Mouse (Mus musculus): ENCODE data around the gene Luc7l3. TPM values are rescaled to one million over a fixed set of nuclear protein-coding genes. Genes with fewer than 3 reads are reported as not detected.

Luc7l3 gene
- polyA plus RNA-seq, 2 experiments, result 33.7 to 39.1 TPM

- no peak for DNase-seq (ENCODE audit: low read depth in 3 of 3, low spot score in 3 of 3)
- no peaks in the 10 kb centered on the region for H3K36me3 ChIP-seq (replicated peaks; ENCODE audit: control insufficient read depth, insufficient read depth, low read depth)
- H3K9ac ChIP-seq (replicated peaks), result no peak overlapping the region; the same call in 1 of the 2 replicates
- H3K4me3 ChIP-seq (ENCODE audit: insufficient read depth in 1 of 2, low read depth in 2 of 2, low read length in 2 of 2), result no peak overlapping the region
- H3K4me2 ChIP-seq (ENCODE audit: low read depth), result peak overlapping the region; percentile 46
- H3K9me3 ChIP-seq (ENCODE audit: control insufficient read depth, low read length), result no peaks in the 10 kb centered on the region
- H3K4me1 ChIP-seq (replicated peaks; ENCODE audit: control insufficient read depth in 2 of 2, insufficient read depth in 2 of 2, low read length in 1 of 2), result no peaks in the 10 kb centered on the region; a peak in 1 of 4 replicates
- TF ChIP-seq EP300 (IDR thresholded peaks at IDR 0.05; ENCODE audit: low read depth), result no peak
- TF ChIP-seq CTCF (IDR thresholded peaks at IDR 0.05; ENCODE audit: low read depth), result no peak
- H3K27ac ChIP-seq, result no peak overlapping the region
- H3K27me3 ChIP-seq (ENCODE audit: control insufficient read depth, insufficient read depth, low read length), result peaks cover 3% of the 10 kb centered on the region
- no peak for ATAC-seq (ENCODE audit: insufficient read depth)
- WGBS (ENCODE audit: insufficient replicate concordance), result 42% methylated on average over 15 of the region's 15 CpGs
Measured at GRCm38 (mm10) chr11:94243422-94244180, 78.2 kb downstream of the Luc7l3 start.

- peak; percentile 36; the same call in 1 of the 2 replicates for ATAC-seq (ENCODE audit: insufficient read depth)
Measured at GRCm38 (mm10) chr11:94242760-94243421, 78.9 kb downstream of the Luc7l3 start.

GRCm38 (mm10) chr11:94239706-94240105 is 82.1 kb downstream of the Luc7l3 start:
- no peak for DNase-seq (ENCODE audit: low read depth in 3 of 3, low spot score in 3 of 3)
- Histone ChIP-seq H3K4me2 (ENCODE audit: low read depth) (no peak overlapping the region), H3K4me1 (replicated peaks; ENCODE audit: control insufficient read depth in 2 of 2, insufficient read depth in 2 of 2, low read length in 1 of 2) (peaks cover 4 to 6% of the 10 kb centered on the region in 2 experiments), H3K9ac (replicated peaks) (no peak overlapping the region), H3K27ac (no peak overlapping the region), H3K36me3 (replicated peaks; ENCODE audit: control insufficient read depth, insufficient read depth, low read depth) (no peaks in the 10 kb centered on the region), H3K27me3 (ENCODE audit: control insufficient read depth, insufficient read depth, low read length) (peaks cover 3% of the 10 kb centered on the region), H3K4me3 (ENCODE audit: insufficient read depth in 1 of 2, low read depth in 2 of 2, low read length in 2 of 2) (no peak overlapping the region), H3K9me3 (ENCODE audit: control insufficient read depth, low read length) (no peaks in the 10 kb centered on the region)
- TF ChIP-seq EP300 (IDR thresholded peaks at IDR 0.05; ENCODE audit: low read depth) (no peak), CTCF (IDR thresholded peaks at IDR 0.05; ENCODE audit: low read depth) (no peak)
- ATAC-seq (ENCODE audit: insufficient read depth), result no peak
- WGBS (ENCODE audit: insufficient replicate concordance), result 43% methylated on average over 9 of the region's 9 CpGs

More at GRCm38 (mm10) chr11:94242760-94243421, 78.9 kb downstream of the Luc7l3 start:
- H3K36me3 ChIP-seq (replicated peaks; ENCODE audit: control insufficient read depth, insufficient read depth, low read depth), result no peaks in the 10 kb centered on the region
- no peaks in the 10 kb centered on the region; a peak in 1 of 4 replicates for H3K4me1 ChIP-seq (replicated peaks; ENCODE audit: control insufficient read depth in 2 of 2, insufficient read depth in 2 of 2, low read length in 1 of 2)
- DNase-seq (ENCODE audit: low read depth in 3 of 3, low spot score in 3 of 3), result no peak
- H3K9me3 ChIP-seq (ENCODE audit: control insufficient read depth, low read length), result no peaks in the 10 kb centered on the region
- WGBS (ENCODE audit: insufficient replicate concordance), result 13% methylated on average over 29 of the region's 29 CpGs
- H3K9ac ChIP-seq (replicated peaks), result no peak overlapping the region
- peaks cover 3% of the 10 kb centered on the region for H3K27me3 ChIP-seq (ENCODE audit: control insufficient read depth, insufficient read depth, low read length)
- no peak overlapping the region for H3K27ac ChIP-seq
- H3K4me2 ChIP-seq (ENCODE audit: low read depth), result peak overlapping the region; percentile 46
- TF ChIP-seq EP300 (IDR thresholded peaks at IDR 0.05; ENCODE audit: low read depth) (no peak), CTCF (IDR thresholded peaks at IDR 0.05; ENCODE audit: low read depth) (no peak)
- H3K4me3 ChIP-seq (ENCODE audit: insufficient read depth in 1 of 2, low read depth in 2 of 2, low read length in 2 of 2), result peak overlapping the region in 1 of 2 experiments; percentile 2; a peak in 1 of 4 replicates

GRCm38 (mm10) chr11:94238786-94239185 is 83.0 kb downstream of the Luc7l3 start:
- H3K4me1 ChIP-seq (replicated peaks; ENCODE audit: control insufficient read depth in 2 of 2, insufficient read depth in 2 of 2, low read length in 1 of 2), result peaks cover 4 to 15% of the 10 kb centered on the region in 2 experiments
- H3K9me3 ChIP-seq (ENCODE audit: control insufficient read depth, low read length), result no peaks in the 10 kb centered on the region
- no peak for ATAC-seq (ENCODE audit: insufficient read depth)
- no peak for DNase-seq (ENCODE audit: low read depth in 3 of 3, low spot score in 3 of 3)
- no peak overlapping the region for H3K4me2 ChIP-seq (ENCODE audit: low read depth)
- no peaks in the 10 kb centered on the region for H3K36me3 ChIP-seq (replicated peaks; ENCODE audit: control insufficient read depth, insufficient read depth, low read depth)
- H3K27me3 ChIP-seq (ENCODE audit: control insufficient read depth, insufficient read depth, low read length), result peaks cover 3% of the 10 kb centered on the region
- no peak overlapping the region for H3K27ac ChIP-seq
- 74% methylated on average over 8 of the region's 8 CpGs for WGBS (ENCODE audit: insufficient replicate concordance)
- no peak overlapping the region for H3K4me3 ChIP-seq (ENCODE audit: insufficient read depth in 1 of 2, low read depth in 2 of 2, low read length in 2 of 2)
- no peak overlapping the region for H3K9ac ChIP-seq (replicated peaks)
- TF ChIP-seq CTCF (IDR thresholded peaks at IDR 0.05; ENCODE audit: low read depth) (no peak), EP300 (IDR thresholded peaks at IDR 0.05; ENCODE audit: low read depth) (no peak)

Other genes with a start within 250 kb of the Luc7l3 start
- 7.5 and 7.8 TPM in 2 replicates for gene Tob1, start 110.5 kb downstream of the Luc7l3 start, polyA plus RNA-seq (2012; rRNA removed)
- 8.3 and 9.1 TPM in 2 replicates for gene Tob1, start 110.5 kb downstream of the Luc7l3 start, polyA plus RNA-seq (2014; fragmentation: Nextera tagmentation; extraction: Ambion mirVana)
- gene Wfikkn2, start 76.0 kb downstream of the Luc7l3 start, polyA plus RNA-seq (2012; rRNA removed), result 0.12 and 0.23 TPM in 2 replicates
- gene Wfikkn2, start 76.0 kb downstream of the Luc7l3 start, polyA plus RNA-seq (2014; fragmentation: Nextera tagmentation; extraction: Ambion mirVana), result 0.05 and 0.17 TPM in 2 replicates
- not detected in 2 replicates for gene Gm21885, start 40.1 kb downstream of the Luc7l3 start, polyA plus RNA-seq (2012; rRNA removed)
- gene Gm21885, start 40.1 kb downstream of the Luc7l3 start, polyA plus RNA-seq (2014; fragmentation: Nextera tagmentation; extraction: Ambion mirVana), result 0.32 TPM in 1 of 2 replicates, not detected in the other
- 11.7 and 12.6 TPM in 2 replicates for gene Ankrd40, start 6.0 kb upstream of the Luc7l3 start, polyA plus RNA-seq (2012; rRNA removed)
- 5.1 and 5.5 TPM in 2 replicates for gene Ankrd40, start 6.0 kb upstream of the Luc7l3 start, polyA plus RNA-seq (2014; fragmentation: Nextera tagmentation; extraction: Ambion mirVana)
- 3.5 and 4.9 TPM in 2 replicates for gene Abcc3, start 71.0 kb upstream of the Luc7l3 start, polyA plus RNA-seq (2012; rRNA removed)
- gene Abcc3, start 71.0 kb upstream of the Luc7l3 start, polyA plus RNA-seq (2014; fragmentation: Nextera tagmentation; extraction: Ambion mirVana), result 4.7 and 6.5 TPM in 2 replicates
- gene Cacna1g, start 152.2 kb upstream of the Luc7l3 start, polyA plus RNA-seq (2012; rRNA removed), result 6.1 and 7.3 TPM in 2 replicates
- 0.89 and 3.1 TPM in 2 replicates for gene Cacna1g, start 152.2 kb upstream of the Luc7l3 start, polyA plus RNA-seq (2014; fragmentation: Nextera tagmentation; extraction: Ambion mirVana)
- gene Spata20, start 164.2 kb upstream of the Luc7l3 start, polyA plus RNA-seq (2012; rRNA removed), result not detected in 2 replicates
- gene Spata20, start 164.2 kb upstream of the Luc7l3 start, polyA plus RNA-seq (2014; fragmentation: Nextera tagmentation; extraction: Ambion mirVana), result not detected in 2 replicates
- 0.02 and 0.04 TPM in 2 replicates for gene Epn3, start 178.0 kb upstream of the Luc7l3 start, polyA plus RNA-seq (2012; rRNA removed)
- gene Epn3, start 178.0 kb upstream of the Luc7l3 start, polyA plus RNA-seq (2014; fragmentation: Nextera tagmentation; extraction: Ambion mirVana), result not detected in 2 replicates
- gene Mycbpap, start 199.8 kb upstream of the Luc7l3 start, polyA plus RNA-seq (2012; rRNA removed), result 0.03 and 0.09 TPM in 2 replicates
- not detected in 2 replicates for gene Mycbpap, start 199.8 kb upstream of the Luc7l3 start, polyA plus RNA-seq (2014; fragmentation: Nextera tagmentation; extraction: Ambion mirVana)
- gene Rsad1, start 227.3 kb upstream of the Luc7l3 start, polyA plus RNA-seq (2012; rRNA removed), result 1.2 and 1.4 TPM in 2 replicates
- gene Rsad1, start 227.3 kb upstream of the Luc7l3 start, polyA plus RNA-seq (2014; fragmentation: Nextera tagmentation; extraction: Ambion mirVana), result 0.51 and 0.72 TPM in 2 replicates
- 0.02 and 0.03 TPM in 2 replicates for gene Chad, start 243.1 kb upstream of the Luc7l3 start, polyA plus RNA-seq (2012; rRNA removed)
- 0.09 TPM in 1 of 2 replicates, not detected in the other for gene Chad, start 243.1 kb upstream of the Luc7l3 start, polyA plus RNA-seq (2014; fragmentation: Nextera tagmentation; extraction: Ambion mirVana)

Measured in liver, embryonic 14.5 days (tissue).